Mouse (Mus musculus) testis, adult 10 weeks (tissue): ENCODE results near the gene B4galnt1. TPM values are rescaled to one million over a fixed set of nuclear protein-coding genes. Genes with fewer than 3 reads are reported as not detected.

ENCODE experiments used
- polyA plus RNA-seq: library from polyadenylated mRNA; stranded (reverse); fragments of 350-450 nt; fragmentation: Illumina TruSeq; extraction: RNeasy Lipid Tissue Mini Kit (QIAGEN cat#74804); gene quantifications from one replicate; pipeline ENCODE4 v1.2.3, GENCODE M21; 2014; ENCODE audit warnings: low read depth, low replicate concordance

B4galnt1 gene
- 1.1 TPM for polyA plus RNA-seq

DNA sequence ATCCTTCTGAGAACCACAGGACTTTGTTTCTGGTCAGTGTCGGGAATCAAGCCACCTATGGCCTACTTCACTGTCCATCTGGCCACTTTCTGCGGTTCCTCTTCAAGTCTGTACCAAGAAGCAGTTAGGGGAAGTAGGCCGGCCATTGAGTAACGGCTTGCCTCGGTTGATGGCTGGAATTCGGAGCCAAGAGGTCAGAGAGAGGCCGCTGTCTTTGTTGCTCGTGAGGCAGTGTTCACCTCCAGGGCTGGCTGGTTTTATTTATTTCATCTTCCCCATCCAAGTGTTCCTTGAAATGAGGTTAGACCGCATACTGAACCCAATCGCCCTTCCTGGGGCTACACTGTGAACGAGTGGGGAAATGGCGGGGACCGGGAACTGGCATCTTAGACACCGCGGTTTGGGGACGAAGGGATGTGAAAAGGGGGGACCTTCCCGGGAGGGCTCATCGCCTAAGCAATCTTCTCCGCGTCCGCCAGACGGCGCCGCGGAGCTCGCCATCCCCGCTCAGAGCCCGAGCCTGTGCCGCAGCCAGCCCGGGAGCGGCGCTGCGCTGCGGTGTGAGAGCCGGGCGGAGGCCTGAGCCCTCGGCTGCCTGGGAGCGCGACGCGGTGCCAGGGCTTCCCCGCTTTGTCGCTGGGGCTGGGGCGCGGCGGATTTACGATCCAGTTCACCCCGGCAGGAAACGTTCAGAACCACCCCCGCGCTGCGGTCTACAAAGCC, at the start of gene B4galnt1:
Gene B4galnt1 (plus strand): TSS at position 595 of the 723 bp plus-strand sequence.

DNA sequence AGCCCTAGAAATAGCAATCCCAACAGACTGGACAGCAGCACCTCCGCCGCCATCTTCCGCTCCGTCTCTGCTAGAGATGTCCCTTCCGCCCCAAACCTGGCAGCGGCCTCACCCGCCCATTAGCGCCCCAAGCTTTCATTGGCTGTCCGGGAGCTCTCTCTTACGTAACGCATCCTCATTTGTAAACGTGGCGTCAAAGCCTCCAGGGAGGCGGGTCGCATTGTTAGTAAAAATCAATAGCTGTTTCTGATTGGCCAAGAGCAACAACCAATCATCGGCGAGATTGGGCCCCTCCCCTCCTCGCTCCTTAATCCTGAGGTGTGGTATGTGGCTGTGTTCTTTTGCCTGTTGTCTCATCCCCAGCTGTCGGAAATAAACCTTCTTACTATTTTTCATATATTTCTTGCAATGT, 44.0 kb upstream of the B4galnt1 start, which contains the start of gene Os9:
Gene Os9 (minus strand): TSS at position 66 of the 412 bp plus-strand sequence.

DNA sequence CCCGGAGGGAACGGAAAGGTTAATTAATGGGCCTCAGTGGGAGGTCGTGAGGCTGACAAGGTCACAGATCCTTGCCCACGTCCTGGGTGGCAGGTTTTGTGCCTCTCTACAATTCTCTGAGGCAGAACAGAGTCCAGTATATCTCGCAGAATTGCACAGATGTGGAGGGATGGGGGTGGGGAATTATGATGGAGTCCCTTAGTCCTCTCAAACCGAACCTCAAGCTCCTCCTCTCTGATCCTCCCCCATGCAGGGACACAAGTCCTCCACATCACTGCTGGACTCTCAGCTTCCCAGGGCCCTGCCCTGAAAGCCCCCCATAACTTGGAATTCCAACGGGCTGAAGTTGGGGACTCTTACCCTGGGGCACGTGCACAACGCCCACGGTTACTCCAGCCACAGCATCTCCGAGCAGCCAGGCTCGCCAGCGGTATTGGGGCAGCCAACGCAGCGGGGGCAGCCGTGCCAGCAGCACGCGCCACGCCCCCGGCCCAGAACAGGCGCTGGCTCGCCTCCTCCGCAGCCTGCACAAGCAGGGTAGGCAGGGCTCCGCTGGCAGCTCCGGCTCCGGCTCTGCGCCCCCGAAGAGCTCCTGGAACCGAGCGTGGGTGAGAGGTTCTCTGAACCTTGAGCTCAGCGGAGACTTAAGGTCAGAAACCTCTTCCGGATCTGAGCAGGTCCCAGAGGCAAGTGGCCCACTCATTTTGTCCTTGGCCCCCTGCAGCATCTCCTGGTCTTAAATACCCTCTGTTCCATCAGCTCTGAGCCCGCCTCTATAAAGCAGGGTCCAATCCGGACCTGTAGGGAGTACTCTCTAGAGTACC, 15.1 kb downstream of the B4galnt1 start, which contains the start of gene Slc26a10:
Gene Slc26a10 (minus strand): TSS at position 775 of the 824 bp plus-strand sequence.

DNA sequence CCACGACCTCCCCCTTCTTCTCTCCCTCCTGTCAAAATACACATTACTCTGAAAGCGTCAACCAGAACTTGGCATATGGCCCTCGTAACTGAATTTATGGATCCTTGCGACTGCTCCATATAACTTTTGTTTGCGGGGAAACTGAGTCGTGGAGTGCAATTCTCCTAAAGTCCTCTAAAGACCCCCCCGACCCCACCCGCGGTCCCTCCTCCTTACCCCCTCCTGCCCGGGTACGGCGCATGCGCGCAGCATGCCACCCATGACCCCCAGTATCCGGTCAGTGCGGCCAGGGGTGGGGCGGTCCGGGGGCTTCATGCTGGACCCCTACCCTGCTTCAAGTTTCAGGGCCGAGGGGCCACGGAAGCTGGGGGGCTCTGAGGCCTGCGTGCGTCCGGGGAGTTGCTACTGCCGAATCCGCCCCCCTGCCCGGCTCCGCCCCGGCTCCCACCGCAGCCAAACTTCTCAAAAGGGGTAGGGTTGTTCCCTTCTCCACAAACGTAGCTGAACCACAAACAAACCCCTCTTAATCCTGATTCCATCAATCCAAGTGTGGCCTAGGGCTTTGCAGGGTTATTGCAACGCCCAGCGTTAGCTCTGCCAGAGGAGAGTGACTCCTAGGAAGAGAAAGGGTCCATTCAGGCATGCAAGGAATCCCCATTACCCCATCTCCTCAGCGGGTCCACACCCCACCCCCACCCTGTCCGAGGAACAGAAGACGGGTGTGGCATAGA, 24.8 kb downstream of the B4galnt1 start, which contains the start of gene Arhgef25:
Gene Arhgef25 (minus strand): TSS at position 433 of the 731 bp plus-strand sequence.

DNA sequence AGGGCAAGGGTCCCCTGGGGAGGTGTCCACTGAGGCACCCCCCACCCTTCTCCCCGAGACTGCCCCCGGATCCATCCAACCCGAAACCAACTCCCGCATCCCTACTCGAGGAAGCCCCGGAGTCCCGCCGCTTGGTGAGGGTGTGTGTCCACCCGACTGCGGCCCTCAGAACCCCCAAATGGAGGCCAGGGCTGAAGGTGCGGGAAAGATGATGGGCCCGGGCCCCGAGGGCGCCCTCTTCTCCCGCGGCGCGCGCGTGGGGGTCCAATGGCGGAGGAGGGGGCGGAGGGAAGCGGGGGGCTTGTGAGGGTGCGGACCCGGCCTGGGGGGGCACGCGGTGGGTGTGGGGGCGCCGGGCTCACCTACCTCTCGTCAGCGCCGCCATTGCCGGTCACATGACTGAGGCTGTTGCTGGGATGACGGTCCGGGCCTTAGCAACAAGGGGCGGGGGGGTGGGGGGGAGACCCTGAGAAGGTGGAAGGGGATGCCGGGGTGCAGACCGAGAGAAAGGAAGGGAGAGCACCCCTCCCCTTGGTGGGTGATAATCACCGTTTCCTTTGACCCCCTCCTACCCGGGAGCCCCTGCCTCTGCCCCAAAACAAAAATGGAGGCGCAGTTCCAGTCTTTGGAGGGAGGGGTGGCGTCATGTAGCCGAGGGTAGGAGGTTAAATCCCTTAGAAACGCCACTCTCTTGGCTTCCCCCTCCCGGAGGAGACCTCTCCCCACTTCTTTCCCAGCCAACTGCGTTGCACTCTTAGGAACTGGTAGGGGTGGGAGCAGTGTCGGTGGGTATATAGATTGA, 30.5 kb downstream of the B4galnt1 start, which contains the start of gene Dtx3:
Gene Dtx3 (minus strand): TSS at position 401 of the 802 bp plus-strand sequence.

DNA sequence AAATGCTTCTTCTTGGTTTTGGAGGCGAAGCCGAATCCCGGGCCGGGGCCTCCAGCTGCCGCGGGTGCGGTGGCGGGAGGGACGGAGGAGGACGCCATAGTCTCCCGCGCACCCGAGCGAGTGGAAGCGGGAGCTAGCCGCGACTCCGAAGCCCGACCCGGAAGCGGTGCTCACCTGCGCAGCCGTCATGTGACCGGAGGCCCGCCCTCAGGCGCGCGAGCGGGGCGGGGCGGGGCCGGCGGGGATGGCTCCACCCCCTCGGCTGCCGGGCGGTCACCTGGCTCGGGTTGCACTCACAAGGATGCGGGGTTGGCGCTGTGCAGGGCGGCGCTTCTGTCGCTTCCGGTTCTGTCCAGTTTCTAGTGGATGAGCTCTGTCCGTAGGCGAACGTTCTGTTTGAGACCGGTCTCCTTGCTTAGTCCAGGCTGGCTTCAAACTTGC, 46.4 kb downstream of the B4galnt1 start, which contains the start of gene Pip4k2c:
Gene Pip4k2c (minus strand): TSS at position 172 of the 441 bp plus-strand sequence.

Other genes starting within 250 kb of the B4galnt1 start
- 5.3 TPM for gene Ctdsp2, start 186.5 kb upstream of the B4galnt1 start, polyA plus RNA-seq
- gene Avil, start 164.5 kb upstream of the B4galnt1 start, polyA plus RNA-seq: not detected
- 2.9 TPM for gene Tsfm, start 134.4 kb upstream of the B4galnt1 start, polyA plus RNA-seq
- gene Mettl1, start 123.8 kb upstream of the B4galnt1 start, polyA plus RNA-seq: 3.7 TPM
- not detected for gene Eef1akmt3, start 123.7 kb upstream of the B4galnt1 start, polyA plus RNA-seq
- gene Cyp27b1, start 117.0 kb upstream of the B4galnt1 start, polyA plus RNA-seq: 0.11 TPM
- 0.27 TPM for gene March9, start 105.0 kb upstream of the B4galnt1 start, polyA plus RNA-seq
- 13.9 TPM for gene Cdk4, start 101.7 kb upstream of the B4galnt1 start, polyA plus RNA-seq
- 9.5 TPM for gene Tspan31, start 95.0 kb upstream of the B4galnt1 start, polyA plus RNA-seq
- gene Agap2, start 89.9 kb upstream of the B4galnt1 start, polyA plus RNA-seq: 0.06 TPM
- gene Os9, start 44.1 kb upstream of the B4galnt1 start, polyA plus RNA-seq: 5.2 TPM
- 3.1 TPM for gene Slc26a10, start 15.4 kb downstream of the B4galnt1 start, polyA plus RNA-seq
- gene Arhgef25, start 24.9 kb downstream of the B4galnt1 start, polyA plus RNA-seq: 7.3 TPM
- gene Dtx3, start 30.5 kb downstream of the B4galnt1 start, polyA plus RNA-seq: 7.7 TPM
- 7.2 TPM for gene Pip4k2c, start 46.4 kb downstream of the B4galnt1 start, polyA plus RNA-seq
- 0.84 TPM for gene Kif5a, start 98.1 kb downstream of the B4galnt1 start, polyA plus RNA-seq
- 67.0 TPM for gene Dctn2, start 101.1 kb downstream of the B4galnt1 start, polyA plus RNA-seq
- gene Mbd6, start 123.8 kb downstream of the B4galnt1 start, polyA plus RNA-seq: 3.4 TPM
- gene Mars, start 146.6 kb downstream of the B4galnt1 start, polyA plus RNA-seq: 11.4 TPM
- gene Arhgap9, start 156.7 kb downstream of the B4galnt1 start, polyA plus RNA-seq: 0.10 TPM
- 0.13 TPM for gene Gli1, start 176.7 kb downstream of the B4galnt1 start, polyA plus RNA-seq
- gene Inhbe, start 189.2 kb downstream of the B4galnt1 start, polyA plus RNA-seq: not detected
- not detected for gene Inhbc, start 205.2 kb downstream of the B4galnt1 start, polyA plus RNA-seq
- gene R3hdm2, start 215.1 kb downstream of the B4galnt1 start, polyA plus RNA-seq: 121 TPM